Mouse (Mus musculus): ENCODE measurements around the gene Zfand2a. TPM values are rescaled to one million over a fixed set of nuclear protein-coding genes. Genes with fewer than 3 reads are reported as not detected.

Zfand2a gene
- polyA plus RNA-seq, 1 experiment from 2014 or later, result 8.9 TPM

GRCm38 (mm10) chr5:139425198-139425597 is 59.2 kb downstream of the Zfand2a start:
- H3K4me3 ChIP-seq, result no peak overlapping the region
- peaks cover 59% of the 10 kb centered on the region for H3K4me1 ChIP-seq
- no peaks in the 10 kb centered on the region for H3K27me3 ChIP-seq
- H3K36me3 ChIP-seq (ENCODE audit: poor library complexity, severe bottlenecking), result peaks cover 14% of the 10 kb centered on the region; the same call in 1 of the 2 replicates
- no peak overlapping the region for H3K9ac ChIP-seq
- no peaks in the 10 kb centered on the region for H3K9me3 ChIP-seq (replicated peaks)
- no peak overlapping the region for H3K27ac ChIP-seq
- H3K4me2 ChIP-seq, result no peak overlapping the region
- 82% methylated on average over 9 of the region's 9 CpGs for WGBS
- ATAC-seq, result no peak

GRCm38 (mm10) chr5:139423026-139423865 is 61.1 kb downstream of the Zfand2a start, which contains the start of gene Gper1:
TSS of gene Gper1 (plus strand) at chr5:139423151.
- 37% methylated on average over 21 of the region's 21 CpGs for WGBS
- Histone ChIP-seq H3K36me3 (ENCODE audit: poor library complexity, severe bottlenecking) (peaks cover 14% of the 10 kb centered on the region; the same call in 1 of the 2 replicates), H3K4me2 (peak within 1 kb of the TSS; percentile 54), H3K4me3 (peak within 1 kb of the TSS; percentile 33), H3K27ac (peak within 1 kb of the TSS; percentile 59), H3K9ac (peak within 1 kb of the TSS; percentile 63), H3K9me3 (replicated peaks) (no peaks in the 10 kb centered on the region), H3K27me3 (no peaks in the 10 kb centered on the region), H3K4me1 (peaks cover 58% of the 10 kb centered on the region)
- peak; percentile 63; the same call in 1 of the 2 replicates for ATAC-seq

Other genes starting within 250 kb of the Zfand2a start
- 122 and 137 TPM in 2 replicates for gene Get4, start 232.2 kb downstream of the Zfand2a start, polyA plus RNA-seq (2015; fragmentation: Nextera tagmentation; extraction: Ambion mirVana)
- 3.8 and 7.0 TPM in 2 replicates for gene Adap1, start 158.9 kb downstream of the Zfand2a start, polyA plus RNA-seq (2015; fragmentation: Nextera tagmentation; extraction: Ambion mirVana)
- 111 and 117 TPM in 2 replicates for gene Cox19, start 133.1 kb downstream of the Zfand2a start, polyA plus RNA-seq (2015; fragmentation: Nextera tagmentation; extraction: Ambion mirVana)
- not detected in 2 replicates for gene Cyp2w1, start 131.9 kb downstream of the Zfand2a start, polyA plus RNA-seq (2015; fragmentation: Nextera tagmentation; extraction: Ambion mirVana)
- gene Gpr146, start 106.9 kb downstream of the Zfand2a start, polyA plus RNA-seq (2015; fragmentation: Nextera tagmentation; extraction: Ambion mirVana), result 0.93 and 0.97 TPM in 2 replicates
- 0.11 and 0.18 TPM in 2 replicates for gene C130050O18Rik, start 79.3 kb downstream of the Zfand2a start, polyA plus RNA-seq (2015; fragmentation: Nextera tagmentation; extraction: Ambion mirVana)
- 5.3 and 5.9 TPM in 2 replicates for gene Gper1, start 61.4 kb downstream of the Zfand2a start, polyA plus RNA-seq (2015; fragmentation: Nextera tagmentation; extraction: Ambion mirVana)
- gene 3110082I17Rik, start 24.0 kb downstream of the Zfand2a start, polyA plus RNA-seq (2015; fragmentation: Nextera tagmentation; extraction: Ambion mirVana), result 26.8 and 29.0 TPM in 2 replicates
- gene Uncx, start 58.9 kb upstream of the Zfand2a start, polyA plus RNA-seq (2015; fragmentation: Nextera tagmentation; extraction: Ambion mirVana), result 8.5 and 18.1 TPM in 2 replicates

All from forebrain, embryonic 13.5 days (tissue).